Comparison of ENCODE assay signal across 10 mouse cellular contexts in genomic region chr6:97027110-97027677, GRCm38 (mm10). TPM values are rescaled to one million over a fixed set of nuclear protein-coding genes. Genes with fewer than 3 reads are reported as not detected.
DNase-seq lines count a peak whose midpoint lies in the region; ATAC-seq and TF ChIP-seq lines count a peak whose summit lies in the region.
"Had no signal": no experiment of that assay in that cellular context is flagged by ENCODE, and none has a peak within 500 bp of the region (broad histone marks: within the 10 kb centered on the region; RNA-seq: fewer than 3 reads in every experiment).

No protein-coding gene starts in this region.

- WGBS in forebrain, embryonic 12.5 days, result 36% methylated on average over 5 of the region's 5 CpGs
- WGBS in forebrain, embryonic 10.5 days, result 59% methylated on average over 5 of the region's 5 CpGs
- WGBS in liver, adult 2 months, result 43% methylated on average over 5 of the region's 5 CpGs

- no peak overlapping the region for H3K4me3 ChIP-seq in forebrain, embryonic 12.5 days (replicated peaks)
- H3K4me3 ChIP-seq in forebrain, embryonic 10.5 days, result no peak overlapping the region
- no peak overlapping the region for H3K4me3 ChIP-seq in liver, adult 2 months (ENCODE audit: insufficient read depth, low read depth, low read length)

- H3K9me3 ChIP-seq in forebrain, embryonic 12.5 days, result no peaks in the 10 kb centered on the region
- no peaks in the 10 kb centered on the region for H3K9me3 ChIP-seq in forebrain, embryonic 10.5 days

- H3K27ac ChIP-seq in forebrain, embryonic 12.5 days, result no peak overlapping the region
- H3K27ac ChIP-seq in forebrain, embryonic 10.5 days, result no peak overlapping the region
- no peak overlapping the region for H3K27ac ChIP-seq in liver, adult 2 months (replicated peaks; ENCODE audit: insufficient read depth, low read depth, low read length)
- H3K27ac ChIP-seq: macrophage had no signal

- no peak for TF ChIP-seq POLR2A in liver, adult 2 months (IDR thresholded peaks at IDR 0.05; ENCODE audit: extremely low read depth, insufficient read depth, low read length)

- ATAC-seq in forebrain, embryonic 12.5 days (ENCODE audit: low FRiP score), result peak; percentile 27; the same call in 1 of the 2 replicates
- no peak for ATAC-seq in cerebellum, adult (ENCODE audit: insufficient number of reproducible peaks, low FRiP score, low TSS enrichment)

- H3K4me1 ChIP-seq in forebrain, embryonic 12.5 days, result no peaks in the 10 kb centered on the region; the same call in 1 of the 2 replicates
- H3K4me1 ChIP-seq in forebrain, embryonic 10.5 days, result no peaks in the 10 kb centered on the region
- H3K4me1 ChIP-seq in liver, adult 2 months (ENCODE audit: control insufficient read depth, insufficient read depth, low read length), result no peaks in the 10 kb centered on the region

- no peaks in the 10 kb centered on the region for H3K79me2 ChIP-seq in liver, adult 2 months (ENCODE audit: control insufficient read depth, insufficient read depth, low read length)

- H3K4me2 ChIP-seq in forebrain, embryonic 12.5 days, result no peak overlapping the region

- no peaks in the 10 kb centered on the region for H3K36me3 ChIP-seq in forebrain, embryonic 12.5 days (replicated peaks)
- H3K36me3 ChIP-seq in forebrain, embryonic 10.5 days (replicated peaks), result no peaks in the 10 kb centered on the region
- no peaks in the 10 kb centered on the region for H3K36me3 ChIP-seq in liver, adult 2 months (ENCODE audit: control insufficient read depth, insufficient read depth, low read length)

- no peak; the same call in 1 of the 2 replicates for TF ChIP-seq CTCF in liver, adult 2 months (IDR thresholded peaks at IDR 0.05; ENCODE audit: low read depth, low read length)

- H3K9ac ChIP-seq in forebrain, embryonic 12.5 days, result no peak overlapping the region
- no peak overlapping the region for H3K9ac ChIP-seq in liver, adult 2 months (ENCODE audit: low read depth, low read length)

- DNase-seq in forebrain, embryonic 10.5 days (ENCODE audit: extremely low spot score, low spot score), result no peak
- DNase-seq in liver, adult 2 months (ENCODE audit: extremely low read depth, low read depth, low spot score), result peak; percentile 2
- DNase-seq in liver, result no peak
- peak; percentile 61 for DNase-seq in embryo, embryonic 11 days
- DNase-seq in naive thymus-derived CD4-positive, alpha-beta T cell, adult 2 months (ENCODE audit: low read depth), result peak; percentile 13
- DNase-seq in spleen, adult 12 weeks (ENCODE audit: low spot score), result no peak

- peaks cover 12% of the 10 kb centered on the region; the same call in 1 of the 2 replicates for H3K27me3 ChIP-seq in forebrain, embryonic 12.5 days
- H3K27me3 ChIP-seq in forebrain, embryonic 10.5 days (ENCODE audit: poor library complexity, severe bottlenecking), result no peaks in the 10 kb centered on the region
- no peaks in the 10 kb centered on the region for H3K27me3 ChIP-seq in liver, adult 2 months (ENCODE audit: control insufficient read depth, insufficient read depth, low read length)

RNA-seq across cellular contexts. Expression of gene Fam19a4, which starts 33.0 kb away (rescaled TPM):
- polyA plus RNA-seq in forebrain, embryonic 12.5 days (2016; fragmentation: Nextera tagmentation; extraction: Ambion mirVana), result 0.65 and 0.70 TPM in 2 replicates
- polyA plus RNA-seq in forebrain, embryonic 10.5 days (2016; fragmentation: Nextera tagmentation; extraction: Ambion mirVana), result 0.36 and 0.40 TPM in 2 replicates
- not detected in 2 replicates for total RNA-seq in liver, adult 2 months (2014; rRNA removed)
- polyA plus RNA-seq in liver, adult 2 months (2012; rRNA removed), result not detected in 2 replicates
- polyA plus RNA-seq: macrophage; spleen, adult 2 months had no signal

Comparison
In these comparisons a context has a peak if more than half of its experiments do, and no peak if none do; other contexts are left out.
1. DNase-seq: peak in liver, adult 2 months (single experiment), embryo, embryonic 11 days (single experiment) and naive thymus-derived CD4-positive, alpha-beta T cell, adult 2 months (single experiment); none in forebrain, embryonic 10.5 days (single experiment), liver (single experiment) and spleen, adult 12 weeks (single experiment).